In genomic region chr13:42589136-42589535, GRCm38 (mm10) we compare ENCODE assay signal across 16 mouse cellular contexts.
DNase-seq lines count a peak whose midpoint lies in the region; ATAC-seq and TF ChIP-seq lines count a peak whose summit lies in the region.
"Had no signal": no experiment of that assay in that cellular context is flagged by ENCODE, and none has a peak within 500 bp of the region (broad histone marks: within the 10 kb centered on the region; RNA-seq: fewer than 3 reads in every experiment).

No protein-coding gene starts in this region.

- no peaks in the 10 kb centered on the region for H3K36me3 ChIP-seq in heart, adult 2 months (ENCODE audit: control insufficient read depth, insufficient read depth, low read length)
- H3K36me3 ChIP-seq: embryonic facial prominence, embryonic 13.5 days; G1E; heart, embryonic 12.5 days; hindbrain, embryonic 10.5 days; intestine, embryonic 15.5 days had no signal

- no peaks in the 10 kb centered on the region for H3K79me2 ChIP-seq in heart, adult 2 months (replicated peaks; ENCODE audit: control insufficient read depth, insufficient read depth, low read length)

- H3K27me3 ChIP-seq in heart, adult 2 months (ENCODE audit: control insufficient read depth, insufficient read depth, low read length) = no peaks in the 10 kb centered on the region
- H3K27me3 ChIP-seq: embryonic facial prominence, embryonic 13.5 days; heart, embryonic 12.5 days; intestine, embryonic 15.5 days had no signal

- peak; percentile 19; the same call in 1 of the 2 replicates for TF ChIP-seq CTCF in heart, adult 2 months (IDR thresholded peaks at IDR 0.05)
- peak; percentile 17; the same call in 1 of the 2 replicates for TF ChIP-seq CTCF in left cerebral cortex, adult 2 months (IDR thresholded peaks at IDR 0.05)

- intact Hi-C loops in heart, adult 2 months (cut with DNase I) = loop anchor here (1.0 to 10.0 kb wide), 6 partner anchors 289 to 947 kb away; partner anchors contain the start of gene Hivep1
- intact Hi-C loops in heart, postnatal 25 days (cut with DNase I) = loop anchor here (1.0 to 2.0 kb wide), 2 partner anchors 286 to 414 kb away; no protein-coding TSS in a partner anchor
- intact Hi-C loops in left cerebral cortex, adult 2 months (cut with DNase I) = loop anchor here (5.0 to 10.0 kb wide), 2 partner anchors 884 to 947 kb away; no protein-coding TSS in a partner anchor

- 70% methylated on average over 2 of the region's 2 CpGs for WGBS in heart, adult 2 months

- no peak overlapping the region for H3K27ac ChIP-seq in heart, adult 2 months
- no peak overlapping the region for H3K27ac ChIP-seq in left cerebral cortex, adult 2 months
- H3K27ac ChIP-seq: embryonic facial prominence, embryonic 13.5 days; hindbrain, embryonic 10.5 days; intestine, embryonic 15.5 days had no signal

- DNase-seq in heart, adult 2 months = no peak
- no peak for DNase-seq in heart, postnatal 25 days (ENCODE audit: low spot score)
- DNase-seq in left cerebral cortex, adult 2 months (ENCODE audit: extremely low spot score in 1 of 2, low spot score in 2 of 2) = no peak
- no peak for DNase-seq in left cerebral cortex, adult 18-20 months (ENCODE audit: low spot score in 2 of 2)
- DNase-seq in 416B (ENCODE audit: low read depth) = peak; percentile 9
- DNase-seq in R1 (ENCODE audit: low read depth, low spot score) = peak; percentile 59
- no peak for DNase-seq in cerebellum, adult 18-20 months
- DNase-seq: cerebellum, adult 11 months; gastrocnemius, postnatal 25 days had no signal

- no peak overlapping the region for H3K4me3 ChIP-seq in heart, adult 2 months
- H3K4me3 ChIP-seq in left cerebral cortex, adult 2 months = no peak overlapping the region
- H3K4me3 ChIP-seq: embryonic facial prominence, embryonic 13.5 days; heart, embryonic 12.5 days; hindbrain, embryonic 10.5 days; intestine, embryonic 15.5 days had no signal

- H3K9ac ChIP-seq in heart, adult 2 months (ENCODE audit: low read depth, low read length) = no peak overlapping the region
- H3K9ac ChIP-seq: embryonic facial prominence, embryonic 13.5 days; heart, embryonic 12.5 days; intestine, embryonic 15.5 days; lung, embryonic 14.5 days had no signal

- no peak for TF ChIP-seq EP300 in heart, adult 2 months (IDR thresholded peaks at IDR 0.05; ENCODE audit: insufficient read depth, low read depth, low read length)

- H3K4me1 ChIP-seq in heart, adult 2 months (ENCODE audit: control insufficient read depth, insufficient read depth, low read length) = peaks cover 5% of the 10 kb centered on the region
- H3K4me1 ChIP-seq: embryonic facial prominence, embryonic 13.5 days; intestine, embryonic 15.5 days had no signal

- no peak for TF ChIP-seq POLR2A in heart, adult 2 months (IDR thresholded peaks at IDR 0.05; ENCODE audit: insufficient read depth, low read depth, low read length)

- no peak for ATAC-seq in cerebellum, adult (ENCODE audit: insufficient number of reproducible peaks, low FRiP score, low TSS enrichment)
- ATAC-seq: intestine, embryonic 15.5 days had no signal

Comparison
In these comparisons a context has a peak if more than half of its experiments do, and no peak if none do; other contexts are left out.
1. DNase-seq: peak in 416B (single experiment) and R1 (single experiment); none in heart, adult 2 months (0 of 2), heart, postnatal 25 days (single experiment), left cerebral cortex, adult 2 months (0 of 2), left cerebral cortex, adult 18-20 months (0 of 2) and cerebellum, adult 18-20 months (0 of 2).